Mouse (Mus musculus): ENCODE results near the gene Aes. TPM values are rescaled to one million over a fixed set of nuclear protein-coding genes. Genes with fewer than 3 reads are reported as not detected.
A peak's percentile ranks its signal among the peaks of the same experiment; 100 is the strongest.

The Aes gene
- total RNA-seq, 2 experiments from 2014 or later: 702 to 736 TPM

DNA sequence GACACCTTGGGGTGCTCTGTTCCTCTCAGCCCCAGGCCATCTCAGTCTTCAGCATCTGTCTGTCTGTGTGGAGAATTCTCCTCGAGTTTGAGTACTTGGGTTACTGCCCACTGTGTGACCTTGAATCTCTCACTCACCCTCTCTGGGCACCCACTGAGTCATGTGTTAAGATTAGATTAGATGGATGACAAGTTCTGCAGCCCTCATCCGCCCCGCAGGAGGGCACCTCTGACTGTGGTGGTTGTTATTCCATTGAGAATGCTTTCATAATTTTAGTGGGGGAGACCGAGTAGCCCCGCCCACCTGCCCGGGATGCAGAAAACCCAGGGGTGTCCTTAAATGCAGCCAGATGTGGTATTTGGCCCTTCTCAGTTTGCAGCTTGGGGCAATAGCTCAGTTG is 4.2 kb downstream of the Aes start:
- no peak for TF ChIP-seq CTCF (conservative IDR thresholded peaks at IDR 0.05)
- no peak overlapping the region; the same call in 1 of the 2 replicates for H3K4me3 ChIP-seq
- DNase-seq (ENCODE audit: low spot score in 2 of 2): no peak
- H3K27ac ChIP-seq: peak overlapping the region; percentile 24; the same call in 1 of the 2 replicates

DNA sequence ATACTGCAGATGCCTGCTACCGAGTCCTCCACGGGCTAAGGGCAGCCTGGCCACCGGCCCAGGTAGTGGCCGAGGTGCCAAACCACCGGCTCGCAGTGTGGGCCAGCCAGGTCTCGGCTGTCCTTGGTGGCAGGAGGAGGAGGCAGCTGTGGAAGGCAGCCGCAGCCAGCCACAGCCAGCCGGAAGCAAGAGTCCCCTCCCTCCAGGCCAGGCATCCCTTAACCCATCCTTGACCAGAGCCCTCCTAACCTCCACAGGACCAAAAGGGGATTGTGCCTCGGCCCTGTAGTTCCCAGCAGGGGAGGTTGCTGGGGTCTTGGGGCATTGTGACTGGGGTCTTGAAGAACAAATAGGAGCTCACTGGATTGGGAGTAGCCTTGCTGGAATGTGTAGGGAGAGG is 4.9 kb downstream of the Aes start:
- peak overlapping the region; percentile 24; the same call in 1 of the 2 replicates for H3K27ac ChIP-seq
- no peak for DNase-seq (ENCODE audit: low spot score in 2 of 2)
- TF ChIP-seq CTCF (conservative IDR thresholded peaks at IDR 0.05): no peak
- H3K4me3 ChIP-seq: peak overlapping the region; percentile 24; the same call in 1 of the 2 replicates

DNA sequence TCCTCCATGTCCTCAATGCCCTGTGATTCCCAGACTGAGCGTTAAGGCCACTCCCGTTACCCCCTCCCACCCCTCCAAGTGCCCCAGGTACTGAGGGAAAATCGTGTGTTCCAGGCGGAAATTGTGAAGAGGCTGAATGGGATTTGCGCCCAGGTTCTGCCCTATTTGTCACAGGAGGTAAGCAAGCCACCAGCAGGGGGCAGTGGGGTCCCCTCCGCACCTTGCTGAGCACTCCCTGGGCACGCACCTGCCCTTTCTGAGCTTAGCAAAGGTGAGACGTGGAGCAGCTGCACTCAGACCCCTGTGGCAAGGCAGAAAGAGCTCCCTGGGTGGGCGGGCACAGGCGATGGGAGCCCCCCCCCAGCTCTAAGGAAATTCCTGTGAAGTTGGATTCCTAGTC is 5.4 kb downstream of the Aes start:
- TF ChIP-seq CTCF (conservative IDR thresholded peaks at IDR 0.05): peak; percentile 78
- DNase-seq (ENCODE audit: low spot score in 2 of 2): peak in 1 of 2 experiments; percentile 66
- no peak overlapping the region for H3K4me3 ChIP-seq

DNA sequence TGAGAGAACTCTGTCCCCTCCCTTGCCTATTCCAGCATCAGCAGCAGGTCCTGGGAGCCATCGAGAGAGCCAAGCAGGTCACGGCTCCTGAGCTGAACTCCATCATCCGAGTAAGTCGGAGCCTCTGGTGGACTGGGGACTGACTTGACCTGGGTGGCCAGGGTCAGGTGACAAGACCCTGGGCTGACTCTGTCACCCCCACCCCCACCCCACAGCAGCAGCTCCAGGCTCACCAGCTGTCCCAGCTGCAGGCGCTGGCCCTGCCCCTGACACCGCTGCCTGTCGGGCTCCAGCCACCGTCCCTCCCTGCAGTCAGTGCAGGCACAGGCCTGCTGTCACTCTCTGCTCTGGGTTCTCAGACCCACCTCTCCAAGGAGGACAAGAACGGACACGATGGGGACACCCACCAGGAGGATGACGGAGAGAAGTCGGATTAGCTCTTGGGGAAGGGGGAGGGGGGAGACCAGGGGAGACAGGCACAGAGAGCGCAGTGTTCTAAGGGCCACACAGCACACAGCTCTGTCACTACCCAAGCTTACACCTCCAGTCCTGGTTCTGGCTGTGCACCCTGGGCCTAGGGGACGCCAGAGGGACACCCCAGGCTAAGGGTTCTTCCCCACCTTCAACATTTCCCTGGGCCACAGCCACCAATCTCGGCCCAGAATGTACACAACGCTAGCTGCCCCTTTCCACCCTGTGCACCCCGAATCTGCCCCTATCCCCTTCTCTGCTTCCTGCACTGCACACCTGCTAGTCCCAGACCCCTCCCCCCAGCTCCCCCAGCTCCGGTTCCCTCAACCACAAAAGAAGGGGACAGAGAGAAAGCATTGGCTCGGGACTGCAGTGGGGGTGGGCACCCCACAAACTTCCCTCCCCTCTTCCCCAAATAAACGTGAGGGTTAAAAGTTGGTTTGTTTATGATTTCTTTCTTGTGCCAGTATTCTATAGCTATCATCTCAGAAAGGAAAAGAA is 6.3 kb downstream of the Aes start:
- Histone ChIP-seq H3K27ac (no peak overlapping the region), H3K4me3 (no peak overlapping the region)
- DNase-seq (ENCODE audit: low spot score in 2 of 2): no peak
- TF ChIP-seq CTCF (conservative IDR thresholded peaks at IDR 0.05): no peak

More for the DNA sequence above, 5.4 kb downstream of the Aes start:
- H3K27ac ChIP-seq: peak overlapping the region; percentile 24; the same call in 1 of the 2 replicates

DNA sequence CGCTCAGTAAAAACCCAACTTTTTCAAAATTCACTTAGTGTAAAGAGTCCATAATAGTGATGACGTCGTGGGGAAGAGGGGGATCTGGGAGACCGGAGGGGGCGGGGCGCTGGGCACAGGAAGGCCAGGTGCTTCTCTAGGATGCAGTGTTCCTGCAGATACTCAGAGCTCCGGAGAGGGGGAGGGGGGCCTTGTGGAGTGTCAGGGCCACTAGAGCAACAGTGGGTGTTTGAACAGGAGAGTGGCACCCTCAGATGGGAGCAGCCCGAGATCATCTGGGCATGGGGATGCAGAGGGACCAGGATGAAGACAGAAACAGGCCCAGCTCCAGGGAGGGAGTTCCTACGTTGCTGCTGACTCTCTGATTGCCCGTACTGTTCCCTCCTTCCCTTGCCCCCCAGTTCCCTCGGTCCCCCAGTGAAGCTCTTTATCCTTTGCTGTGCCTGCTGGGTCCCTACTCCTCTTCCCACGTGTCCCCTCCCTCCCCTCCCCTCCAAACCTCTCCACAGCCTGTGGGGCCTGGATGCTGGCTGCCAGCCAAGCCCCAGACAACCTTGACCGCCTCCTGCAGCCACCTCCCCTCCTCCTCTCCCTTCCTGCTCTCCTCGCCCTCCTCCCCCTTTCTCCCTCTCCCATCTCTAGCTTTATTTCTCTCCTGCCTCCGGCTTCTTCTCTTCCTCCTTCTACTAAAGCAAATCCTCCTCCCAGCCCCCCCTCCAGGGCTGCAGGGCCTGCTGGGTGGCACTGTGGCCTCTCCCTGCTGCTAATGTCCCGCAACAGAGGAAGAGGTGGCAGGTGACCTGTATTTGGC is 9.3 kb downstream of the Aes start:
- no peak for DNase-seq (ENCODE audit: low spot score in 2 of 2)
- no peak for TF ChIP-seq CTCF (conservative IDR thresholded peaks at IDR 0.05)
- Histone ChIP-seq H3K4me3 (no peak overlapping the region), H3K27ac (no peak overlapping the region)

DNA sequence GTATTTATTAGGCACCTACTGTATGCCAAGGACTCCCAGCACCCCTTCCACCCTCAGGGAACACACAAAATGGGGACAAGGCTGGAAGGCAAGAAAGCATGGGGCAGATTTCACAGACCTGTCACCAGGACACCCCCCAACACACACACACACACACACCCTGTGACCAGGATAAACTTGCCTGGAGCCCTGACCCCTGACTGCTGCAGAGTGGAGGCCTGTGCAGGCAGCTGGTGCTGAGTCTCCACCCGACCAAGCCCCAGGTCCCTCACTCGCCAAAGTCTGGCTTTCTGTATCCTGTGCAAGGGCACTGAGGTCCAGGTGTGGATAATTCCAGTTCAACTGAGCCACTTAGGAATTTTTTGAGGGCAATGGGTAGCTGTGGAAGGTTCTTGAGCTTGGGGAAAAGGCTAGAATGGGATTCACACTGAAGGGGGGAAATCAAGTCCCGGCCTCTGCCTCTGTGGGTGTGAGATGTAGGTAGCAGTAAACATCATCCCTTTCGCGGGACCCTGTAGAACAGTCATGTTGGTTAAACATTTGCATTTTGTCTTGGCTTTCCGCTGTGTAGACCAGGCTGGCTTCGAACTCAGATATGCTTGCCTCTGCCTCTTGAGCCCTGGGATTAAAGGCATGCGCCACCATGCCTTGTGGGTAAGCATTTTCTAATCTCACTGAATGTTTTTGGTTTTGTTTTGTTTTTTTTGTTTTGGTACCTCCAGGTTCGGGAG is 10.4 kb downstream of the Aes start:
- no peak for DNase-seq (ENCODE audit: low spot score in 2 of 2)
- Histone ChIP-seq H3K4me3 (no peak overlapping the region), H3K27ac (no peak overlapping the region)
- no peak for TF ChIP-seq CTCF (conservative IDR thresholded peaks at IDR 0.05)

DNA sequence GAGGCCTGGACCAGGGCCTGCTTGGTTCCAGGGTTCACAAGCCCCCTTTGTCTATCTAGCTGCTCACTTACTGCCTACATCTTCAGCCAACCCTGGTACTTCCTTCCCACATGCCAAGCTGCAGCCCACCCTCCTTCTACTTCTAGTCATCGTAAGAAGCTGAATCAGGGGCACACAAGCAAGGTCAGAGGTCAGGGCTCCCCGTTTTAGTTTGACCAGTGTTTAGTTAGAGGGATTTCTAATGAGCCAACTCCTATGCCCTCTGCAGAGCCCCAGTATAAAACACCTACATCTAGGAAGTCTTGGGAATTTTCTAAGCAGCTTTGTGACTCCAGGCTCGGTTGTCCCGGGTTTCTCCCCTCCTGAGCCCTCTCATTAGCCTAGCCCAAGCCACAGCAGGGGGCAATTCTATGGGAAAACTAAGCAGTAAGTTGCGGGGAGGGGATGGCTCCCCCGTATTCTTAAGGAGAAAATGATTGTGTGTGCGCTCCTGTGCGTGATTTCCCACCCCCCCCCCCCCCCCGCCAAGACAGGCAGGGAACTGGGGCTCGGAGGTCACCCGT is 11.0 kb downstream of the Aes start:
- Histone ChIP-seq H3K27ac (peak overlapping the region; percentile 93; the same call in 1 of the 2 replicates), H3K4me3 (peak overlapping the region; percentile 71)
- DNase-seq (ENCODE audit: low spot score in 2 of 2): no peak
- TF ChIP-seq CTCF (conservative IDR thresholded peaks at IDR 0.05): no peak

DNA sequence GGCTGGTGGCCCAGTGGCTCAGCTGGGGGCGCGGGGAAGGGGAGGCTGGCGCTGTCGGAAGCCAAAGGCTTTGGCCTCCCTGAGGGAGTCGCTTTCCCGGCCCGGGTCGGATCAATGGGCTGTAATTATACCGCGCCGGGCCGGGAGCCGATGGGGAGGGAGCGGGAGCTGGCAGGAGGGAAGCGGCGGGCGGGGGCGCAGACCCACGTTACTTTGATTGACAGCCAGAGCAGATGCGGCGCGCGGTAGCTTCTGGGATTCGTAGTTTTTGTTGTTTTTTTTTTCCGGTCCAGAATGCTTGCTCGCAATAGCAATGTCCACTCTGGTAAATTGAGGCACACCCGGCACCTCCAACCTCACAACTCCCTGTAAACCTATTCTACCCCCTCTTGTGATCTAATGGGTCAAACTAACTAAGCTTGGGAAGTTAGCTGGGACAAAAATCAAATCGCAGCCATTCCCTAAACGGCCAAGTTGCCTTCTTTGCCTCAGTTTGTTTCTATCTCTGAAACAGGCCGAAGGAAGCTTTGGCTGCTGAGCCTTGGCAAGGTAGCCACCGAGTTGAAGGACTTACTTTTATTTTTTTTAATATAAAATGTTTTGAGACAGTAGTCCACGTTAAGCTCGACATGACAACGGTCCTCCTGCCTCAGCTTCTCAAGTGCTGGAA is 11.7 kb downstream of the Aes start:
- DNase-seq (ENCODE audit: low spot score in 2 of 2): peak; percentile 94 to 95
- H3K27ac ChIP-seq: peak overlapping the region; percentile 93
- peak overlapping the region; percentile 71 for H3K4me3 ChIP-seq
- TF ChIP-seq CTCF (conservative IDR thresholded peaks at IDR 0.05): no peak; the same call in 1 of the 2 replicates

DNA sequence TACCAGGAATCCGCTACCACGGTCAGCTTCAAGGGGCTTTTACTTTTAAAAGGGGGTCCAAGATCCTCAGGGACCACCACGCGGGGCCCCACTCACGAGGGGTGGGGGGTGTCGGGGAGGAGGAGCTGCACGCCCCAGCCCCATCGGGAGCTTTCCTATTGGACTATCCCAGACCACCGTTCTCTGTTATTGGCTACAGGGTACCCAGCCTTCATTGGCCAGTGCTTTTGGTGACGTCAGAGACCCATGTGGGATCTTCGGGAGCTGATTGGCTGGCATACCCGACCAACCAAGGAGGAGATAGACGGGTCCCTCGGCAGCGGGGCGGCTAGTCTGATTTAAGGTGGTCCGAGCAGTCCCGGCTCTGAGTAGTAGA is 12.2 kb downstream of the Aes start:
- Histone ChIP-seq H3K27ac (peak overlapping the region; percentile 93), H3K4me3 (peak overlapping the region; percentile 71)
- DNase-seq (ENCODE audit: low spot score in 2 of 2): peak; percentile 99 to 100
- no peak for TF ChIP-seq CTCF (conservative IDR thresholded peaks at IDR 0.05)

DNA sequence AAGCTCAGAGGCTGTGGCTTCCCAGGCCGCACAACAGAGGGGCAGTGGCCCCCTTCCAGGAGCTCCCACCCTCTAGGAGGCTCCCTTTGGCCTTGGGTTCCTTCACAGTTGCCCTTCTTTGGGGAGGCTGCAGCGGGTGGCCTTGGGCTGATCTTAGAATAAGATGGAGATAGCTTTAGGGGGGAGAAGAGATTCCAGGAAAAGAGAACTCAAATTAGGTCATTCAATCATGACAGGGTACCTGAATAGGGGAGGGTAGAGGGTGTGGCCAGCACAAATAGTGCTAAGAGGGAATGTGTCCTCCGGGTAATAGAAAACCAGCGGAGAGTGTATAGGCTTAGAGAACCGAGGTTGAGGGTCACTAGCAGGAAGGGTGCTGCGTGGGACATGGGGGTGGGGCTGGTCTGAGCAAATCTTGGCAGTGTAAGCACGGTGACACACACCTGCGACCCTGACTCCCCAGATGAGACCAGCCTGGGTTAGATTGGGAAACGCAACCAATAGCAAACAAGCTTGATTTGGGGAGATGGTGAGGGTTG is 12.9 kb downstream of the Aes start:
- no peak for TF ChIP-seq CTCF (conservative IDR thresholded peaks at IDR 0.05)
- no peak for DNase-seq (ENCODE audit: low spot score in 2 of 2)
- Histone ChIP-seq H3K27ac (no peak overlapping the region), H3K4me3 (peak overlapping the region; percentile 71; the same call in 1 of the 2 replicates)

DNA sequence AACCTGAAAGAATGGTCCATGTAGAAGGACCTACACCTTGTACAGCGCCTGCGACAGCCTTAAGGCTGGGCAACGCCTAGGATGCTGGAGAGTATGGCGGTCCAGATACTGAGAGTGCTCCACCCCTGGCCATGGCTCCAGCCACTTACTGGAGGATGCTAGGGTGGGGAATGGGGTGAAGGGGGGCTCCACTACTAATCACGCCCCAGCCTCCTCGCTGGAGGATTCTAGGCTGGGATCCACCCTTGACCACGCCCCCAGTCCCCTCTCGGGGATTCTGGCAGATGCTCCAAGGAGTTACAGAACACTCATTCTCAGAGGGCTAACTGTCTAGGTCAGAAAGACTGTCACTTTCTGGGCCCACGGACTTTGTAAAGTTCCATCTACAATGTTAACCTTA is 13.7 kb downstream of the Aes start:
- Histone ChIP-seq H3K27ac (no peak overlapping the region), H3K4me3 (no peak overlapping the region)
- DNase-seq (ENCODE audit: low spot score in 2 of 2): no peak
- no peak for TF ChIP-seq CTCF (conservative IDR thresholded peaks at IDR 0.05)

All from layer of hippocampus, adult 2 months (tissue).